Comparison of ENCODE assay signal across 10 mouse cellular contexts in genomic region chr10:51154016-51154415, GRCm38 (mm10).
DNase-seq lines count a peak whose midpoint lies in the region; ATAC-seq and TF ChIP-seq lines count a peak whose summit lies in the region.
"Had no signal": no experiment of that assay in that cellular context is flagged by ENCODE, and none has a peak within 500 bp of the region (broad histone marks: within the 10 kb centered on the region; RNA-seq: fewer than 3 reads in every experiment).

No protein-coding gene starts in this region.

- 0 out of 2 replicates have a peak, but pooled peaks have one; percentile 2 for ATAC-seq in forebrain, postnatal 0 days
- no peak for ATAC-seq in limb, embryonic 13.5 days (ENCODE audit: low FRiP score, low read depth)
- no peak for ATAC-seq in neural tube, embryonic 13.5 days (ENCODE audit: low read depth)
- ATAC-seq in heart, embryonic 11.5 days (replicated peaks; ENCODE audit: insufficient number of reproducible peaks, low FRiP score, low TSS enrichment): no peak

- no peaks in the 10 kb centered on the region for H3K36me3 ChIP-seq in forebrain, embryonic 10.5 days (replicated peaks)
- no peaks in the 10 kb centered on the region for H3K36me3 ChIP-seq in forebrain, postnatal 0 days (ENCODE audit: insufficient read depth)
- H3K36me3 ChIP-seq in limb, embryonic 13.5 days: no peaks in the 10 kb centered on the region
- H3K36me3 ChIP-seq in neural tube, embryonic 13.5 days: no peaks in the 10 kb centered on the region
- H3K36me3 ChIP-seq in heart, embryonic 11.5 days (ENCODE audit: control insufficient read depth, insufficient read depth, low read length): no peaks in the 10 kb centered on the region

- no peak for TF ChIP-seq CTCF in forebrain, postnatal 0 days (IDR thresholded peaks at IDR 0.05; ENCODE audit: low read depth)
- no peak for TF ChIP-seq CTCF in left cerebral cortex, adult 2 months (IDR thresholded peaks at IDR 0.05)

- H3K4me2 ChIP-seq in forebrain, postnatal 0 days (ENCODE audit: low read depth): peak overlapping the region; percentile 42; the same call in 1 of the 2 replicates
- peak overlapping the region; percentile 61 for H3K4me2 ChIP-seq in limb, embryonic 13.5 days (replicated peaks)
- H3K4me2 ChIP-seq in neural tube, embryonic 13.5 days: peak overlapping the region; percentile 57
- H3K4me2 ChIP-seq in heart, embryonic 11.5 days: no peak overlapping the region

- H3K27me3 ChIP-seq in forebrain, embryonic 10.5 days (ENCODE audit: poor library complexity, severe bottlenecking): peaks cover 54% of the 10 kb centered on the region
- H3K27me3 ChIP-seq in forebrain, postnatal 0 days (ENCODE audit: insufficient read depth, low read length): no peaks in the 10 kb centered on the region
- no peaks in the 10 kb centered on the region for H3K27me3 ChIP-seq in limb, embryonic 13.5 days
- peaks cover 4% of the 10 kb centered on the region; the same call in 1 of the 2 replicates for H3K27me3 ChIP-seq in neural tube, embryonic 13.5 days
- H3K27me3 ChIP-seq in heart, embryonic 11.5 days (ENCODE audit: control insufficient read depth, insufficient read depth, low read length): no peaks in the 10 kb centered on the region

- peaks cover 33% of the 10 kb centered on the region for H3K4me1 ChIP-seq in forebrain, embryonic 10.5 days
- H3K4me1 ChIP-seq in forebrain, postnatal 0 days (ENCODE audit: insufficient read depth): peaks cover 5% of the 10 kb centered on the region
- peaks cover 13% of the 10 kb centered on the region for H3K4me1 ChIP-seq in limb, embryonic 13.5 days
- peaks cover 14% of the 10 kb centered on the region for H3K4me1 ChIP-seq in neural tube, embryonic 13.5 days (replicated peaks)
- H3K4me1 ChIP-seq in heart, embryonic 11.5 days (ENCODE audit: control insufficient read depth, insufficient read depth, low read length): no peaks in the 10 kb centered on the region

- H3K4me3 ChIP-seq in forebrain, embryonic 10.5 days: no peak overlapping the region
- H3K4me3 ChIP-seq in forebrain, postnatal 0 days (ENCODE audit: low read depth, low read length): no peak overlapping the region; the same call in 1 of the 2 replicates
- H3K4me3 ChIP-seq in limb, embryonic 13.5 days: no peak overlapping the region; the same call in 1 of the 2 replicates
- no peak overlapping the region for H3K4me3 ChIP-seq in neural tube, embryonic 13.5 days
- H3K4me3 ChIP-seq in left cerebral cortex, adult 2 months: no peak overlapping the region
- no peak overlapping the region for H3K4me3 ChIP-seq in heart, embryonic 11.5 days (ENCODE audit: low read depth, low read length)
- H3K4me3 ChIP-seq: heart, adult 2 months had no signal

- DNase-seq in forebrain, embryonic 10.5 days (ENCODE audit: extremely low spot score, low spot score): no peak
- DNase-seq in forebrain, postnatal 0 days: peak; percentile 12
- no peak for DNase-seq in left cerebral cortex, adult 2 months (ENCODE audit: extremely low spot score in 1 of 2, low spot score in 2 of 2)
- no peak for DNase-seq in spleen, postnatal 36 days (ENCODE audit: low spot score in 2 of 2)
- DNase-seq: adrenal gland, postnatal 14 days; heart, adult 2 months; spleen, adult 18-20 months had no signal

- H3K9ac ChIP-seq in forebrain, postnatal 0 days: no peak overlapping the region
- no peak overlapping the region for H3K9ac ChIP-seq in limb, embryonic 13.5 days
- H3K9ac ChIP-seq in neural tube, embryonic 13.5 days: no peak overlapping the region
- H3K9ac ChIP-seq in heart, embryonic 11.5 days (ENCODE audit: low read depth, low read length): no peak overlapping the region

- intact Hi-C loops in left cerebral cortex, adult 2 months (cut with DNase I): no loop called here

- no peaks in the 10 kb centered on the region; the same call in 1 of the 2 replicates for H3K9me3 ChIP-seq in forebrain, embryonic 10.5 days
- H3K9me3 ChIP-seq in forebrain, postnatal 0 days (ENCODE audit: low read length): no peaks in the 10 kb centered on the region
- no peaks in the 10 kb centered on the region for H3K9me3 ChIP-seq in limb, embryonic 13.5 days
- H3K9me3 ChIP-seq in neural tube, embryonic 13.5 days: no peaks in the 10 kb centered on the region
- no peaks in the 10 kb centered on the region for H3K9me3 ChIP-seq in heart, embryonic 11.5 days (replicated peaks; ENCODE audit: control insufficient read depth, low read length)

- WGBS in forebrain, embryonic 10.5 days: 28% methylated on average over 2 of the region's 2 CpGs
- WGBS in forebrain, postnatal 0 days: 11% methylated on average over 2 of the region's 2 CpGs
- WGBS in limb, embryonic 13.5 days: 23% methylated on average over 2 of the region's 2 CpGs
- WGBS in neural tube, embryonic 13.5 days: 57% methylated on average over 2 of the region's 2 CpGs
- WGBS in heart, embryonic 11.5 days (ENCODE audit: insufficient replicate concordance): 83% methylated on average over 2 of the region's 2 CpGs

- peak overlapping the region; percentile 79 for H3K27ac ChIP-seq in forebrain, embryonic 10.5 days
- no peak overlapping the region for H3K27ac ChIP-seq in forebrain, postnatal 0 days (ENCODE audit: low read depth, low read length)
- H3K27ac ChIP-seq in limb, embryonic 13.5 days: no peak overlapping the region
- H3K27ac ChIP-seq in neural tube, embryonic 13.5 days (replicated peaks): no peak overlapping the region
- H3K27ac ChIP-seq in left cerebral cortex, adult 2 months: no peak overlapping the region
- H3K27ac ChIP-seq in heart, embryonic 11.5 days (ENCODE audit: low read depth, low read length): no peak overlapping the region
- H3K27ac ChIP-seq: heart, adult 2 months had no signal
